In genomic region chrX:101791551-101791950, GRCm38 (mm10) we compare ENCODE assay signal across 9 mouse cellular contexts. TPM values are rescaled to one million over a fixed set of nuclear protein-coding genes. Genes with fewer than 3 reads are reported as not detected.
DNase-seq lines count a peak whose midpoint lies in the region; ATAC-seq lines count a peak whose summit lies in the region.
"Had no signal": no experiment of that assay in that cellular context is flagged by ENCODE, and none has a peak within 500 bp of the region (broad histone marks: within the 10 kb centered on the region; RNA-seq: fewer than 3 reads in every experiment).

No protein-coding gene starts in this region.

- no peak overlapping the region for H3K27ac ChIP-seq in hindbrain, embryonic 10.5 days
- H3K27ac ChIP-seq in hindbrain, embryonic 12.5 days: no peak overlapping the region
- no peak overlapping the region for H3K27ac ChIP-seq in hindbrain, embryonic 14.5 days
- H3K27ac ChIP-seq in midbrain, embryonic 15.5 days: no peak overlapping the region
- H3K27ac ChIP-seq: liver, embryonic 15.5 days had no signal

- no peak for ATAC-seq in hindbrain, embryonic 12.5 days (ENCODE audit: low FRiP score)
- peak; percentile 73 for ATAC-seq in hindbrain, embryonic 14.5 days (ENCODE audit: low FRiP score)
- 0 out of 2 replicates have a peak, but pooled peaks have one; percentile 42 for ATAC-seq in midbrain, embryonic 15.5 days (replicated peaks)

- peaks cover 9% of the 10 kb centered on the region; the same call in 1 of the 2 replicates for H3K9me3 ChIP-seq in hindbrain, embryonic 10.5 days
- H3K9me3 ChIP-seq in hindbrain, embryonic 12.5 days (replicated peaks): 0 out of 2 replicates have a peak, but pooled peaks cover 6% of the 10 kb centered on the region
- H3K9me3 ChIP-seq in hindbrain, embryonic 14.5 days (ENCODE audit: control insufficient read depth, low read length): no peaks in the 10 kb centered on the region
- H3K9me3 ChIP-seq in midbrain, embryonic 15.5 days: no peaks in the 10 kb centered on the region
- H3K9me3 ChIP-seq: liver, embryonic 15.5 days had no signal

- WGBS in hindbrain, embryonic 10.5 days: 39% methylated on average over 4 of the region's 4 CpGs
- WGBS in hindbrain, embryonic 12.5 days: 42% methylated on average over 4 of the region's 4 CpGs
- WGBS in hindbrain, embryonic 14.5 days: 55% methylated on average over 4 of the region's 4 CpGs
- 47% methylated on average over 4 of the region's 4 CpGs for WGBS in midbrain, embryonic 15.5 days

- no peaks in the 10 kb centered on the region for H3K36me3 ChIP-seq in hindbrain, embryonic 10.5 days
- no peaks in the 10 kb centered on the region for H3K36me3 ChIP-seq in hindbrain, embryonic 12.5 days
- H3K36me3 ChIP-seq in hindbrain, embryonic 14.5 days (replicated peaks; ENCODE audit: control insufficient read depth, insufficient read depth): no peaks in the 10 kb centered on the region
- H3K36me3 ChIP-seq in midbrain, embryonic 15.5 days (replicated peaks): no peaks in the 10 kb centered on the region
- H3K36me3 ChIP-seq: liver, embryonic 15.5 days had no signal

- peak; percentile 36 for DNase-seq in hindbrain, embryonic 10.5 days (ENCODE audit: low spot score)
- DNase-seq in adrenal gland, postnatal 10 days: peak; percentile 57
- DNase-seq in embryo, embryonic 9.5 days (ENCODE audit: extremely low spot score): peak; percentile 4
- peak; percentile 70 for DNase-seq in hindbrain, embryonic 14.5 days (ENCODE audit: low spot score)
- DNase-seq in layer of hippocampus, postnatal 36 days: peak; percentile 32 to 45
- peak; percentile 35 to 36 for DNase-seq in thymus, postnatal 36 days

- H3K4me1 ChIP-seq in hindbrain, embryonic 10.5 days (replicated peaks): no peaks in the 10 kb centered on the region
- no peaks in the 10 kb centered on the region for H3K4me1 ChIP-seq in hindbrain, embryonic 12.5 days
- H3K4me1 ChIP-seq in hindbrain, embryonic 14.5 days (replicated peaks; ENCODE audit: control insufficient read depth, insufficient read depth, low read length): no peaks in the 10 kb centered on the region
- no peaks in the 10 kb centered on the region for H3K4me1 ChIP-seq in midbrain, embryonic 15.5 days
- H3K4me1 ChIP-seq: liver, embryonic 15.5 days had no signal

- H3K4me2 ChIP-seq in hindbrain, embryonic 12.5 days (replicated peaks): no peak overlapping the region
- no peak overlapping the region for H3K4me2 ChIP-seq in hindbrain, embryonic 14.5 days (replicated peaks)
- H3K4me2 ChIP-seq in midbrain, embryonic 15.5 days: no peak overlapping the region
- H3K4me2 ChIP-seq: liver, embryonic 15.5 days had no signal

- no peak overlapping the region for H3K4me3 ChIP-seq in hindbrain, embryonic 10.5 days
- no peak overlapping the region for H3K4me3 ChIP-seq in hindbrain, embryonic 12.5 days
- H3K4me3 ChIP-seq in hindbrain, embryonic 14.5 days (replicated peaks; ENCODE audit: low read length): no peak overlapping the region
- no peak overlapping the region for H3K4me3 ChIP-seq in midbrain, embryonic 15.5 days
- H3K4me3 ChIP-seq: liver, embryonic 15.5 days had no signal

- no peak overlapping the region for H3K9ac ChIP-seq in hindbrain, embryonic 12.5 days
- no peak overlapping the region for H3K9ac ChIP-seq in hindbrain, embryonic 14.5 days
- no peak overlapping the region for H3K9ac ChIP-seq in midbrain, embryonic 15.5 days
- H3K9ac ChIP-seq: liver, embryonic 15.5 days had no signal

- H3K27me3 ChIP-seq in hindbrain, embryonic 10.5 days (ENCODE audit: insufficient read depth, poor library complexity, severe bottlenecking): peaks cover 20% of the 10 kb centered on the region
- H3K27me3 ChIP-seq in hindbrain, embryonic 12.5 days: peaks cover 9% of the 10 kb centered on the region
- H3K27me3 ChIP-seq in hindbrain, embryonic 14.5 days (ENCODE audit: control insufficient read depth, insufficient read depth, low read length): no peaks in the 10 kb centered on the region
- H3K27me3 ChIP-seq in midbrain, embryonic 15.5 days (replicated peaks): no peaks in the 10 kb centered on the region
- H3K27me3 ChIP-seq: liver, embryonic 15.5 days had no signal

RNA-seq across cellular contexts. Expression of gene Gm4779, which starts 2.7 kb away (rescaled TPM):
- polyA plus RNA-seq in hindbrain, embryonic 10.5 days (2016; fragmentation: Nextera tagmentation; extraction: Ambion mirVana): 0.15 and 0.35 TPM in 2 replicates
- 0.38 TPM in 1 of 2 replicates, not detected in the other for polyA plus RNA-seq in hindbrain, embryonic 12.5 days (2016; fragmentation: Nextera tagmentation; extraction: Ambion mirVana)
- not detected for total RNA-seq in adrenal gland, postnatal 10 days (2021)
- polyA plus RNA-seq in hindbrain, embryonic 14.5 days (2014; fragmentation: Nextera tagmentation; extraction: Ambion mirVana): not detected in 2 replicates
- total RNA-seq in layer of hippocampus, postnatal 36 days (2021): 1 to 10 TPM in 1 of 2 experiments, under 1 TPM in 1; 0.77 to 1.1 TPM
- 0.08 and 0.10 TPM in 2 replicates for polyA plus RNA-seq in midbrain, embryonic 15.5 days (2015; fragmentation: Nextera tagmentation; extraction: Ambion mirVana)

RNA-seq across cellular contexts. Expression of gene 8030474K03Rik, which starts 2.9 kb away (rescaled TPM):
- 0.27 and 0.29 TPM in 2 replicates for polyA plus RNA-seq in hindbrain, embryonic 10.5 days (2016; fragmentation: Nextera tagmentation; extraction: Ambion mirVana)
- polyA plus RNA-seq in hindbrain, embryonic 12.5 days (2016; fragmentation: Nextera tagmentation; extraction: Ambion mirVana): 0.10 and 0.16 TPM in 2 replicates
- total RNA-seq in adrenal gland, postnatal 10 days (2021): not detected
- not detected in 2 replicates for polyA plus RNA-seq in hindbrain, embryonic 14.5 days (2014; fragmentation: Nextera tagmentation; extraction: Ambion mirVana)
- total RNA-seq in layer of hippocampus, postnatal 36 days (2021): not detected
- not detected in 2 replicates for polyA plus RNA-seq in midbrain, embryonic 15.5 days (2015; fragmentation: Nextera tagmentation; extraction: Ambion mirVana)

RNA-seq across cellular contexts. Expression of gene Cxcr3, which starts 57.5 kb away (rescaled TPM):
- polyA plus RNA-seq in hindbrain, embryonic 10.5 days (2016; fragmentation: Nextera tagmentation; extraction: Ambion mirVana): not detected in 2 replicates
- polyA plus RNA-seq in hindbrain, embryonic 12.5 days (2016; fragmentation: Nextera tagmentation; extraction: Ambion mirVana): not detected in 2 replicates
- total RNA-seq in adrenal gland, postnatal 10 days (2021): under 1 TPM; 0.63 to 0.67 TPM
- 0.20 TPM in 1 of 2 replicates, not detected in the other for polyA plus RNA-seq in hindbrain, embryonic 14.5 days (2014; fragmentation: Nextera tagmentation; extraction: Ambion mirVana)
- total RNA-seq in layer of hippocampus, postnatal 36 days (2021): not detected
- 0.25 and 0.57 TPM in 2 replicates for polyA plus RNA-seq in midbrain, embryonic 15.5 days (2015; fragmentation: Nextera tagmentation; extraction: Ambion mirVana)

RNA-seq across cellular contexts. Expression of gene Nhsl2, which starts 57.6 kb away (rescaled TPM):
- polyA plus RNA-seq in hindbrain, embryonic 10.5 days (2016; fragmentation: Nextera tagmentation; extraction: Ambion mirVana): 16.4 and 18.8 TPM in 2 replicates
- 14.7 and 17.5 TPM in 2 replicates for polyA plus RNA-seq in hindbrain, embryonic 12.5 days (2016; fragmentation: Nextera tagmentation; extraction: Ambion mirVana)
- total RNA-seq in adrenal gland, postnatal 10 days (2021): 10 to 100 TPM in 1 of 2 experiments, 1 to 10 TPM in 1; 8.4 to 11.8 TPM
- 7.0 and 7.2 TPM in 2 replicates for polyA plus RNA-seq in hindbrain, embryonic 14.5 days (2014; fragmentation: Nextera tagmentation; extraction: Ambion mirVana)
- 10 to 100 TPM; 48.7 to 58.8 TPM for total RNA-seq in layer of hippocampus, postnatal 36 days (2021)
- polyA plus RNA-seq in midbrain, embryonic 15.5 days (2015; fragmentation: Nextera tagmentation; extraction: Ambion mirVana): 7.0 and 7.6 TPM in 2 replicates

Comparison
In these comparisons a context has a peak if more than half of its experiments do, and no peak if none do; other contexts are left out.
1. DNase-seq: peak in every context shown above with its lines; median percentile 70 in hindbrain, embryonic 14.5 days; 57 in adrenal gland, postnatal 10 days; 38 in layer of hippocampus, postnatal 36 days; 36 in hindbrain, embryonic 10.5 days; 36 in thymus, postnatal 36 days; 4 in embryo, embryonic 9.5 days.